Mouse (Mus musculus) cerebellum, postnatal 4 days (tissue): ENCODE measurements at regions not wholly inside any gene's neighbourhood (a gene's known extent, or its start where the extent isn't known, plus 50 kb on each side); places are given as distances from the start of the nearest gene placed in this dataset.
A peak's percentile ranks its signal among the peaks of the same experiment; 100 is the strongest.

ENCODE experiments used
- DNase-seq, 2 experiments: peaks; one replicate each; pipeline ENCODE4 v3.0.0; 2022; ENCODE audit warnings: low spot score in 2 of 2, mixed read lengths in 1 of 2

GRCm38 (mm10) chr5:39177891-39178290, 301.3 kb upstream of the Clnk start:
- DNase-seq: no peak

DNA sequence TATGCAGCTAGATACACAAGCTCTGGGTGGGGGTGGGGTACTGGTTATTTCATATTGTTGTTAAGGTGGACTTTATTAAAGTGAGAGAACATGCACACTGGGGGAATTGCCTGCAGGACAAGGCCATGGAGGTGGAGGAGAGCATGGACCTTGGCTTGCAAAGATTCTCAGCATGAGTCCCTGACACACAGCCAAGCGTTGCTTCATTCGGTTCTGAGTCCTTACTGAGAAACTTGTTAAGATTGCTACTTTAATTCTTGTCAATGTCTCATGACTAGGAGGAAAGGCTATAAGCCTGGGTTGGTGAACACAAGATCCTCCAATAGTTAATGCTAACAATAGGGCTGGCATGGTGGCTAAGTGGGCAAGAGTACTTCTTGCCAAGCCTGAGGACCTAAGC, 300.3 kb upstream of the Clnk start:
- DNase-seq: no peak

DNA sequence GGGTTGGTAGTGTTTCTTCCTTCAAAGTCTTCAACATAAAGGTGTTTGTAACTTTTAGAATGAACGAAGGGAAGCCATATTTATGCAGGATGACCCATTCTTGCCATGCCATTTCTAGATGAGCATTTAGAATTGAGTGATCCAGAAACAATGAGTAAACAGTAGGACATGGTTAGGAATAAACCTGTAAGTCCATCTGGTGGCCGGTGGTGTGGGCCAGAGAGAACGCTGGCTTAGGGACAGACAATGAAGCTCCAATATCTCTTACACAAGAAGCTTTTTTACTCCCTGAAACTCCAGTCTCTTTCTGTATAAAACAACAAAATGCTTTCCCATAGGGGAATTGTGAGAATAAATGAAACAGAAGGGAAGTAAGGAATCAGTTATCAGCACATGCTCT, 296.9 kb upstream of the Clnk start:
- no peak for DNase-seq

GRCm38 (mm10) chr5:39159651-39160050, 283.0 kb upstream of the Clnk start:
- DNase-seq: no peak

GRCm38 (mm10) chr5:39155763-39156162, 279.2 kb upstream of the Clnk start:
- DNase-seq: no peak

- no peak for DNase-seq
Measured at GRCm38 (mm10) chr5:39153291-39153794, 276.7 kb upstream of the Clnk start.

DNA sequence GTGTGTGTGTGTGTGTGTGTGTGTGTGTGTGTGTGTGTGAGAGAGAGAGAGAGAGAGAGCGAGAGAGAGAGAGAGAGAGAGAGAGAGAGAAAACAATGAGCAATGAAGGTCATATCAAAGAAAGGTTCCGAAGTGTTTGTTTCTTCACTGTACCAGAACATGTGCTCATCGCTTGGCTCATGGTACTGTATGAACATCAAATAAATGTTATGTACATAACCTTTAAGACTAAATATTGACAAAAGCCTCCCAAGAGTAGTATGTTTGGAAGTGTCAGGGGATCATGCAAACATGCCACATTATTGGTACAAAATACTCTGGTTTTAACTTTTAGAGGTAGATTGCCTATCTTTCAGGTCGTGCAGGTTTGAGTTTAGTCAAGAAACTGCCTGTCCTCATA, 275.3 kb upstream of the Clnk start:
- DNase-seq: no peak

DNA sequence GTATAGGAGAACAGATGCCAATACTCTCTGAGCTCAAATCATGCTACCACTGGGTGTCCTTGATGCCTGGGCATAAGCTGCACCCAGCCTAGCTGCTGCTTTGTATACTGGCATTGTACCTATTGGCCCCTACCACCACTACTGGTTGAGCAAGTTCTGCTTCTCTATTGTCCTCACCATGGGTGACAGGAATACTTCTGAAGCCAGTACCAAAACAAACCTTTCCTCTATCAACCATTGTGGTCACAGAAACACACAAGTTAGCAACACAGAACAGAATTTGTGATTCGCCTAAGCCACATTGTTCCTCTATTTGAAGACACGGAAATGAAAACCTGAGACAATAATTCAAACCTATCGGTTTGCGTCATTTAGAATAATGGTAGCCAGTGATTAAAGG, 274.3 kb upstream of the Clnk start:
- DNase-seq: no peak

GRCm38 (mm10) chr5:39145658-39146057, 269.0 kb upstream of the Clnk start:
- DNase-seq: no peak

GRCm38 (mm10) chr5:39144225-39144624, 267.6 kb upstream of the Clnk start:
- DNase-seq: no peak

DNA sequence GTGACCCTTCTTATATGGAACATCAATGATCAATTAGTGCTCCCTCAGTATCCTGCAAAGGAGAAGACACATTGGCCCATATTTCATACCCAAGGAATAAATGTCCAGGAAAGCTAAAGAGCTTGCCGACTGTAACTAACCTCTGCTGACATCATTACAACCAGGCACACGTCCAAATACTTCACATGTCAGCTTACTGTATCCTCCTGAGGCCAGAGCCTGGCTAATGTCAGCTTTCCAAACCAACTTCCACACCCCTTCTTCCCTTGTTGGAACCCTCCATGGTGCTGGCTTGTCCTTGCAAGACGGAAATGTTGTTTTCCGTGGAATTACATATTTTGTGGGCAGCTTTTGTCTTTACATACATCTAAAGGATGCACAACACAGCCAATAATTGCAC, 267.0 kb upstream of the Clnk start:
- DNase-seq: peak in 1 of 2 experiments; percentile 3

- DNase-seq: no peak
Measured at GRCm38 (mm10) chr5:39138375-39138774, 261.8 kb upstream of the Clnk start.

DNA sequence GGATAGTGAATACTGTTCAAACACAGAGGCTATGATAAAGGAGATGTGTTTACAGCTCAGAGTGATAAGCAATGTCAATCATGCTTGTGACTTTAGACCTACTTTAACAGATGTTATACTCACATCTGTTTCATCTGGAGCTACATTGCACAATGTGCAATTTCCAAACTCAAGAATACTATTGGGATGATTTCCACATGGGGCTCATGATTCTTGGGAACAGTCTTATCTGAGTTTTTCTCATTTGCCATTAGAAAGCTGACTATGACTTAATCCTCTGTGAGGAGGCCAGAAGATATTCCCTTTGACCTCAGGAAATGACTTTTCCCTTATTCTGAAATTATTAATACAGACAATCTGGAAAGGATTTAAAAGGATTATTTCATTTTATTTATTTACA, 252.3 kb upstream of the Clnk start:
- DNase-seq: no peak

- no peak for DNase-seq
Measured at GRCm38 (mm10) chr5:39126833-39127232, 250.2 kb upstream of the Clnk start.

DNA sequence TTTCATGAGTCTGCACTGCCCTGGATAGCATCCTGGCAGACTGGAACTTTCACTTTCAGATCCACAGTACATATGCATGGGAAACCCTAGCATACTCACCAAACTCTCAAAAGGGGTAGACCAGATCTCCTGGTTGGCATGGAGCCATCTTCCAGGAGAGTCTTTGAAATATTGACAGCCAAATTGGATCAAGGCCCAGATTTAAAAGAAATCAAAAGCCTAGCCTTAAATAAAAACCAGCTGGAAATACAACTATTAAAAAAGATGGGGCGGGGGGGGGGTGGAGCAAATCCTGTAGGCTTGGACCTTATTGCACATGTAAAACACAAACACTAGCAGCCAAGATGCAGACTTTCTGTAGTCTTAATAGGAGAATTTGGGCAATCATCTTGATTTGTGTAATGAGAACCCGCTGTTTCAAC, 249.7 kb upstream of the Clnk start:
- peak in 1 of 2 experiments; percentile 6 for DNase-seq

DNA sequence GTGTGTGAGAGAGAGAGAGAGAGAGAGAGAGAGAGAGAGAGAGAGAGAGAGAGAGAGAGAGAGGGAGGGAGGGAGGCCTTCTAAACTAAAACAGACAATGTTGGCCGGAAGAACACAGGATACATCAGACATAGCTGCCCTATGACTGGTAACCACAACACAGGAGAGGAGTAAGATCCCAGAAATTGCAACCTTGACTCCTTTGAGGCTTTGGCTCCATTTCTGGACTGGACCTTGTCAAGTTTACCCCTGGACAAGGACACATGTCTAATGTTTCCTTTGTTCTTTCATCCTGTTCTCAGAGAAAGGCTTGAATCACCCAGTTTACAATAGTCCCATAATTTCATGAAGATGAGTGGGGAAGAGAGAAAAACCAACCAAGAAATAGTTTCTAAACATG, 233.7 kb upstream of the Clnk start:
- DNase-seq: no peak

GRCm38 (mm10) chr5:39109526-39109925, 232.9 kb upstream of the Clnk start:
- DNase-seq: no peak

DNA sequence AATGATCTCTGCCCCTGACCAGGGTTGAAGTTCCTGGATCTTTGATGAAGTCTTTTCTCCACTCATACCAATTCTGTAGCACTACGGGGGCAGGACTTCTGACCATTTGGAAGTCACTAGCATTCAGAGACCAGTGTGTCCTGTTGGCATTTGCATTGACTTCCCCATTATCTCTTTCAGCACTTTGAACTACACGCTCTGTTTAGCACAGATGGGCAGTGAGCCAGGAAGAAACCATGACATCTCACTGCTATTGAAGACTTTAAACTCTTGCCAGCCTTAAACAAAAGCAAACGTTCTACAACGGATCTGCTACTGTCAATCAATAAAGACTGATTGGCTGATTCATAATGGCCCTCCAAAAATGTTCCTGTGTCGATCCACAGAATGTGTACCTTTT, 222.5 kb upstream of the Clnk start:
- DNase-seq: no peak

DNA sequence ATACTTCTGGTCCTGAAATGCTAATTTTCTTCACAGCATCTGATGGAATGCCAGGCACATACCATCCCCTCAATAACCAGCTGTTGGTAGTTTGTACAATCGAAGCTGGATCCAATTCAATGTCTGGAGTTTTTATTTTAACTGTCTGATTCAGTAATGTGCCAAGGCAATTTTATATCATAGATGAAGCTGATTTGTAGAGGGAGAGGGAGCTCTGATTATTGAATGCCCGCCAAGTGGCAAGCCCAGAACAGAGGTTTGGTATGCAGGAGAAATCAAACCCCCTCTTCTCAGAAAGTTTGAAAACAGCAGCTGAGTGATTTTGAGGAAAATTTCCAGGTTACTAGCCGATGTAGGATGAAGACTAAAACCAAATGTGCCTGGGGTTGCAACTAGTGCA, 218.3 kb upstream of the Clnk start:
- no peak for DNase-seq

GRCm38 (mm10) chr5:39076555-39077178, 200.1 kb upstream of the Clnk start:
- peak; percentile 23 to 63 for DNase-seq

DNA sequence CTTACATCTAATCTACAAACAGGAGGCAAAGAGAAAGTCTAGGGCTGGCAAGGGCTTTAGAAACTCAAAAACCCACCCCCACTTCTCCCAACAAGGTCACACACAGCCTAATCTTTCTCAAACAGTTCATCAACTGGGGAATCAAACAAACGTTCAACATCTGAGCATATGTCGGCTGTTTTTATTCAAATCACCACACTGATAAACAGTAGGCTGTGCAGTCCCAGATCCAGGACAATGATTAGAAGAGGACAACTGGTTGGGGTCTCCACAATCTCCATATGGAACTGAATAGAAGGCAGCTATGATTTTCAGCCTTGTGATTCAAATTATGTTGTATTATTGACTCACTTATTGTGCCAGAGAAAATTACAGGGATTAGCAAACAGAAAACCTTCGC, 193.1 kb upstream of the Clnk start:
- DNase-seq: no peak

GRCm38 (mm10) chr5:39063061-39063460, 186.4 kb upstream of the Clnk start:
- DNase-seq: no peak

DNA sequence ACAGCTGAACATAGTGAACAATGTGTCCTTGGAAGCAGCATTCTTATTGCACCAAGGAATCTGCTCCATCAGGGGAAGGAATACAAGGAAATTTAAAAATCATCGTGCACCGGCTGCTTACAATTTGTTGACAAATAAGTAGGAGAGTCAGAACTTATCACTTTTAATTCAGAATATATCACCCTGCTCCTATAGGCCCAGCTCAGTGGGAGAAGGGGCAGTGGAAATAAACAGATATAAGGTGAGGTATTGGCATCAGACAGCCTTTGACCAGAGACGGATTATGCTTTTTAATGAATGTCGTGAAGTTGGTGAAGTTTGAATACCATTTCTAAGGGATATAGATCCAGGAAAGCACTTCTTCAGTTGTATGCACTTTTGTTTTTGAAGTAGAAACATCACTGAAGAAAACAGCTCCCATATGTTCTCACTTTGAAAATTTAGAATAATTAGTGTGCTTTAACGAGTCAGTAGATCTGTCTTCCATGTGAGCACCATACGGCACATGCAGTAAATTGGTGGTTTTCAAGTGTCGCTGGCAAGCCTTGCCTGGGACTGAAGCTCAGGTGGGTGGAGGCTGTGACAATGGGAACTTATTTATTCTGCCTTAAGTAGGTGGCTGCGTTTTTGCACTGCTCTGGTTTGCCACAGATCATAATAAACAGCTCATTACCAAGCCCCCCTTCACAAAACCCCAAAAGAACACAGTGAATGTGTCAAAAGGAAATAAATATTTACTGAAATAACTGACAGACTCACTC, 176.1 kb upstream of the Clnk start:
- no peak for DNase-seq
